Mouse (Mus musculus) adrenal gland, postnatal 36 days (tissue): ENCODE measurements around the gene Rnf5. TPM values are rescaled to one million over a fixed set of nuclear protein-coding genes. Genes with fewer than 3 reads are reported as not detected.

Experiments used
- total RNA-seq, 2 experiments: library from RNA; stranded (reverse); gene quantifications; 2 replicates each; pipeline ENCODE4 v1.2.3; 2021

Rnf5 gene
- total RNA-seq, 2 experiments from 2014 or later = 67.7 to 86.5 TPM

Other genes starting within 250 kb of the Rnf5 start
- gene Btnl2, start 248.9 kb downstream of the Rnf5 start, total RNA-seq = under 1 TPM; 0.23 to 0.30 TPM
- not detected for gene Btnl1, start 226.6 kb downstream of the Rnf5 start, total RNA-seq
- gene BC051142, start 204.9 kb downstream of the Rnf5 start, total RNA-seq = 1 to 10 TPM; 1.2 to 1.8 TPM
- gene Btnl4, start 126.4 kb downstream of the Rnf5 start, total RNA-seq = not detected
- gene Btnl6, start 86.3 kb downstream of the Rnf5 start, total RNA-seq = not detected
- gene Notch4, start 39.4 kb downstream of the Rnf5 start, total RNA-seq = 10 to 100 TPM; 20.1 to 37.0 TPM
- gene Gpsm3, start 13.9 kb downstream of the Rnf5 start, total RNA-seq = 1 to 10 TPM; 5.2 to 6.2 TPM
- gene Pbx2, start 12.4 kb downstream of the Rnf5 start, total RNA-seq = 10 to 100 TPM; 34.7 to 41.4 TPM
- gene Ager, start 5.8 kb downstream of the Rnf5 start, total RNA-seq = under 1 TPM; 0.82 to 0.99 TPM
- gene Agpat1, start 572 bp upstream of the Rnf5 start, total RNA-seq = 100 to 1,000 TPM in 1 of 2 experiments, 10 to 100 TPM in 1; 99.4 to 109 TPM
- 1 to 10 TPM; 2.9 to 4.6 TPM for gene Egfl8, start 12.3 kb upstream of the Rnf5 start, total RNA-seq
- 10 to 100 TPM; 57.8 to 70.0 TPM for gene Ppt2, start 24.8 kb upstream of the Rnf5 start, total RNA-seq
- 10 to 100 TPM in 1 of 2 experiments, 1 to 10 TPM in 1; 5.0 to 14.3 TPM for gene Prrt1, start 25.8 kb upstream of the Rnf5 start, total RNA-seq
- 10 to 100 TPM; 12.7 to 15.8 TPM for gene Fkbpl, start 41.1 kb upstream of the Rnf5 start, total RNA-seq
- 10 to 100 TPM; 45.7 to 58.8 TPM for gene Atf6b, start 43.5 kb upstream of the Rnf5 start, total RNA-seq
- 10 to 100 TPM; 26.9 to 34.3 TPM for gene Tnxb, start 66.8 kb upstream of the Rnf5 start, total RNA-seq
- 100 to 1,000 TPM; 140 to 152 TPM for gene C4b, start 140.2 kb upstream of the Rnf5 start, total RNA-seq
- gene Cyp21a1, start 200.9 kb upstream of the Rnf5 start, total RNA-seq = 1,000 to 10,000 TPM; 6,006 to 9,312 TPM
- 10 to 100 TPM; 35.8 to 57.5 TPM for gene Stk19, start 233.3 kb upstream of the Rnf5 start, total RNA-seq
- 10 to 100 TPM; 66.9 to 67.3 TPM for gene Dxo, start 233.3 kb upstream of the Rnf5 start, total RNA-seq
- gene Skiv2l, start 246.5 kb upstream of the Rnf5 start, total RNA-seq = 10 to 100 TPM; 59.5 to 59.9 TPM
- 10 to 100 TPM; 52.6 to 53.4 TPM for gene Nelfe, start 246.7 kb upstream of the Rnf5 start, total RNA-seq